13 mouse cellular contexts compared by ENCODE assay signal in the genomic region with DNA sequence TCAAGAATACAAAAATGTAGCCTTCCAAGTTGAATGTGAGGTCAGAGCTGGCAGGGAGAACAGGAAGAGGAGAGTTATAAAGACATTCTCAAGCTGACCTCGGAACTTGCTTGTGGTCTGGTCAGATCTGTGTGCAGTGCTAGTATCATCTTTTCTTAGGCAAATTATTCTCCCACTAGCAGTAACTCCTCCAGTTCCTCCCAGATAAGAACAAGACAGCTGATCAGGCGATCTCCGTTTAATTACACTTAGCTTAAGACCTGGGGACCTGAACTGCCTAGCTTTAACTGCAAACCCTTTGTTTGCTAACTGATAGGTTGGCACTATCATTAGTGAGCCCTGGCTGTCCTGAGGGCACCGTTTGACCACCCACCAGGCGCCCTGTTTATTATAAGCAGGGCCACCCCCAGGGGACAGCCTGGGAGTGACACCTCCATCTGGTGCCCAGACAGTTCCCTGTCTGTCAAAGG. TPM values are rescaled to one million over a fixed set of nuclear protein-coding genes. Genes with fewer than 3 reads are reported as not detected.
DNase-seq lines count a peak whose midpoint lies in the region; ATAC-seq lines count a peak whose summit lies in the region.
"Had no signal": no experiment of that assay in that cellular context is flagged by ENCODE, and none has a peak within 500 bp of the region (broad histone marks: within the 10 kb centered on the region; RNA-seq: fewer than 3 reads in every experiment).

No protein-coding gene starts in this region.

- peak; percentile 5 for DNase-seq in embryonic facial prominence, embryonic 11.5 days (ENCODE audit: low spot score)
- DNase-seq in embryonic facial prominence, embryonic 10.5 days (ENCODE audit: low spot score), result no peak
- peak; percentile 33 for DNase-seq in lung, postnatal 10 days
- DNase-seq in lung, adult 18-20 months, result no peak
- DNase-seq in limb, embryonic 10.5 days (ENCODE audit: low spot score), result no peak
- peak; percentile 31 for DNase-seq in retina, embryonic 14.5 days (ENCODE audit: low spot score)
- no peak for DNase-seq in adrenal gland, adult 2 months
- no peak for DNase-seq in adrenal gland, adult (ENCODE audit: inconsistent age in 2 of 2, low spot score in 1 of 2)
- DNase-seq: gastrocnemius, adult 2 months had no signal

- no peak overlapping the region for H3K27ac ChIP-seq in embryonic facial prominence, embryonic 11.5 days (replicated peaks; ENCODE audit: low read depth, low read length)
- H3K27ac ChIP-seq in embryonic facial prominence, embryonic 10.5 days (replicated peaks), result no peak overlapping the region
- H3K27ac ChIP-seq in limb, embryonic 10.5 days, result 0 out of 2 replicates have a peak overlapping the region, but pooled peaks have one; percentile 42
- H3K27ac ChIP-seq: gastrocnemius, adult 2 months; limb, embryonic 15.5 days had no signal

- no peak overlapping the region for H3K4me3 ChIP-seq in embryonic facial prominence, embryonic 11.5 days (ENCODE audit: low read depth, low read length)
- no peak overlapping the region for H3K4me3 ChIP-seq in embryonic facial prominence, embryonic 10.5 days
- H3K4me3 ChIP-seq in limb, embryonic 10.5 days, result no peak overlapping the region
- H3K4me3 ChIP-seq: gastrocnemius, adult 2 months; limb, embryonic 15.5 days had no signal

- H3K9ac ChIP-seq in embryonic facial prominence, embryonic 11.5 days (replicated peaks; ENCODE audit: low read length), result no peak overlapping the region
- H3K9ac ChIP-seq: limb, embryonic 15.5 days had no signal

- no peak overlapping the region for H3K4me2 ChIP-seq in embryonic facial prominence, embryonic 11.5 days (ENCODE audit: low read depth, low read length)
- H3K4me2 ChIP-seq: limb, embryonic 15.5 days had no signal

- ATAC-seq in embryonic facial prominence, embryonic 11.5 days (replicated peaks; ENCODE audit: insufficient number of reproducible peaks, low FRiP score, low TSS enrichment, low read depth), result no peak
- ATAC-seq: CD4-positive, CD25-positive, alpha-beta regulatory T cell, adult 4 months had no signal

- H3K4me1 ChIP-seq in embryonic facial prominence, embryonic 11.5 days (ENCODE audit: control insufficient read depth, insufficient read depth, low read length), result no peaks in the 10 kb centered on the region
- peaks cover 17% of the 10 kb centered on the region for H3K4me1 ChIP-seq in embryonic facial prominence, embryonic 10.5 days
- peaks cover 24% of the 10 kb centered on the region for H3K4me1 ChIP-seq in limb, embryonic 10.5 days
- H3K4me1 ChIP-seq: limb, embryonic 15.5 days had no signal

- no peaks in the 10 kb centered on the region for H3K36me3 ChIP-seq in embryonic facial prominence, embryonic 11.5 days (replicated peaks; ENCODE audit: control insufficient read depth, insufficient read depth, low read depth, low read length)
- H3K36me3 ChIP-seq in embryonic facial prominence, embryonic 10.5 days (replicated peaks), result no peaks in the 10 kb centered on the region
- no peaks in the 10 kb centered on the region for H3K36me3 ChIP-seq in limb, embryonic 10.5 days
- H3K36me3 ChIP-seq: limb, embryonic 15.5 days had no signal

- WGBS in embryonic facial prominence, embryonic 11.5 days, result 14% methylated on average over 5 of the region's 5 CpGs
- WGBS in embryonic facial prominence, embryonic 10.5 days, result 12% methylated on average over 5 of the region's 5 CpGs
- 24% methylated on average over 5 of the region's 5 CpGs for WGBS in limb, embryonic 10.5 days

- H3K9me3 ChIP-seq in embryonic facial prominence, embryonic 11.5 days (replicated peaks; ENCODE audit: control insufficient read depth, low read length), result no peaks in the 10 kb centered on the region
- no peaks in the 10 kb centered on the region for H3K9me3 ChIP-seq in embryonic facial prominence, embryonic 10.5 days
- H3K9me3 ChIP-seq in limb, embryonic 10.5 days (replicated peaks), result no peaks in the 10 kb centered on the region
- H3K9me3 ChIP-seq: limb, embryonic 15.5 days had no signal

- no peaks in the 10 kb centered on the region for H3K27me3 ChIP-seq in embryonic facial prominence, embryonic 11.5 days (ENCODE audit: control insufficient read depth, insufficient read depth, low read length)
- peaks cover 10% of the 10 kb centered on the region; the same call in 1 of the 2 replicates for H3K27me3 ChIP-seq in embryonic facial prominence, embryonic 10.5 days (replicated peaks; ENCODE audit: low read depth, poor library complexity, severe bottlenecking)
- H3K27me3 ChIP-seq in limb, embryonic 10.5 days (ENCODE audit: low read depth, poor library complexity, severe bottlenecking), result no peaks in the 10 kb centered on the region
- H3K27me3 ChIP-seq: limb, embryonic 15.5 days had no signal

RNA-seq across cellular contexts. Expression of a gene that starts 19.4 kb away (rescaled TPM):
- polyA plus RNA-seq in embryonic facial prominence, embryonic 11.5 days (2014; fragmentation: Nextera tagmentation; extraction: Ambion mirVana), result not detected in 2 replicates
- polyA plus RNA-seq in embryonic facial prominence, embryonic 10.5 days (2016; fragmentation: Nextera tagmentation; extraction: Ambion mirVana), result not detected in 2 replicates
- not detected in 2 replicates for polyA plus RNA-seq in limb, embryonic 10.5 days (2016; fragmentation: Nextera tagmentation; extraction: Ambion mirVana)
- 1 to 10 TPM in 1 of 2 experiments, under 1 TPM in 1; 0.63 to 2.0 TPM for total RNA-seq in adrenal gland, adult 2 months (2021)
- not detected in 2 replicates for polyA plus RNA-seq in adrenal gland, adult 2 months (2012; rRNA removed)
- total RNA-seq: gastrocnemius, adult 2 months; heart, postnatal 14 days; layer of hippocampus, adult 18-20 months had no signal
- polyA plus RNA-seq: CD4-positive, CD25-positive, alpha-beta regulatory T cell, adult 4 months; limb, embryonic 15.5 days had no signal

RNA-seq across cellular contexts. Expression of a gene that starts 20.8 kb away (rescaled TPM):
- polyA plus RNA-seq in embryonic facial prominence, embryonic 11.5 days (2014; fragmentation: Nextera tagmentation; extraction: Ambion mirVana), result 3.3 and 4.7 TPM in 2 replicates
- polyA plus RNA-seq in embryonic facial prominence, embryonic 10.5 days (2016; fragmentation: Nextera tagmentation; extraction: Ambion mirVana), result 2.5 and 3.2 TPM in 2 replicates
- polyA plus RNA-seq in limb, embryonic 10.5 days (2016; fragmentation: Nextera tagmentation; extraction: Ambion mirVana), result 3.0 TPM in 2 replicates
- 10 to 100 TPM in 1 of 2 experiments, 1 to 10 TPM in 1; 4.8 to 10.1 TPM for total RNA-seq in adrenal gland, adult 2 months (2021)
- polyA plus RNA-seq in adrenal gland, adult 2 months (2012; rRNA removed), result 8.4 and 11.5 TPM in 2 replicates

RNA-seq across cellular contexts. Expression of a gene that starts 44.6 kb away (rescaled TPM):
- polyA plus RNA-seq in embryonic facial prominence, embryonic 11.5 days (2014; fragmentation: Nextera tagmentation; extraction: Ambion mirVana), result 17.9 and 18.7 TPM in 2 replicates
- 13.5 and 14.0 TPM in 2 replicates for polyA plus RNA-seq in embryonic facial prominence, embryonic 10.5 days (2016; fragmentation: Nextera tagmentation; extraction: Ambion mirVana)
- 11.2 and 12.6 TPM in 2 replicates for polyA plus RNA-seq in limb, embryonic 10.5 days (2016; fragmentation: Nextera tagmentation; extraction: Ambion mirVana)
- 10 to 100 TPM; 23.5 to 24.6 TPM for total RNA-seq in adrenal gland, adult 2 months (2021)
- polyA plus RNA-seq in adrenal gland, adult 2 months (2012; rRNA removed), result 4.9 and 5.2 TPM in 2 replicates

RNA-seq across cellular contexts. Expression of a gene that starts 53.2 kb away (rescaled TPM):
- polyA plus RNA-seq in embryonic facial prominence, embryonic 11.5 days (2014; fragmentation: Nextera tagmentation; extraction: Ambion mirVana), result 26.0 and 26.2 TPM in 2 replicates
- 17.4 and 19.5 TPM in 2 replicates for polyA plus RNA-seq in embryonic facial prominence, embryonic 10.5 days (2016; fragmentation: Nextera tagmentation; extraction: Ambion mirVana)
- polyA plus RNA-seq in limb, embryonic 10.5 days (2016; fragmentation: Nextera tagmentation; extraction: Ambion mirVana), result 14.5 and 18.4 TPM in 2 replicates
- total RNA-seq in adrenal gland, adult 2 months (2021), result 10 to 100 TPM; 25.0 to 37.5 TPM
- 20.9 and 21.6 TPM in 2 replicates for polyA plus RNA-seq in adrenal gland, adult 2 months (2012; rRNA removed)

Comparison
In these comparisons a context has a peak if more than half of its experiments do, and no peak if none do; other contexts are left out.
1. DNase-seq: peak in embryonic facial prominence, embryonic 11.5 days (single experiment), lung, postnatal 10 days (single experiment) and retina, embryonic 14.5 days (single experiment); none in embryonic facial prominence, embryonic 10.5 days (single experiment), lung, adult 18-20 months (0 of 2), limb, embryonic 10.5 days (single experiment), adrenal gland, adult 2 months (single experiment) and adrenal gland, adult (0 of 2).